Mouse (Mus musculus) thymus, adult 2 months (tissue): ENCODE data around the gene Med7. TPM values are rescaled to one million over a fixed set of nuclear protein-coding genes. Genes with fewer than 3 reads are reported as not detected.

Experiments used
- DNase-seq: peaks from one replicate; pipeline ENCODE4 v3.0.0; 2021
- H3K27ac ChIP-seq: fragments of 200-500 bp; 2 replicates; pipeline ENCODE4 v1.5.1; 2012; ENCODE audit warnings: low read length, control low read depth; ENCODE audit not compliant: control insufficient read depth, insufficient read depth
- H3K27me3 ChIP-seq: fragments of 200-500 bp; 2 replicates; pipeline ENCODE4 v1.6.1; 2012; ENCODE audit warnings: mild to moderate bottlenecking, low read length, moderate library complexity, mixed read lengths; ENCODE audit not compliant: control insufficient read depth, insufficient read depth
- H3K36me3 ChIP-seq: fragments of 200-500 bp; 2 replicates; pipeline ENCODE4 v1.6.1; 2012; ENCODE audit warnings: mild to moderate bottlenecking, low read length, moderate library complexity; ENCODE audit not compliant: control insufficient read depth, insufficient read depth
- H3K4me1 ChIP-seq: fragments of 200-500 bp; replicated peaks from 2 replicates; pipeline ENCODE4 v1.6.1; 2012; ENCODE audit warnings: low read length; ENCODE audit not compliant: control insufficient read depth, insufficient read depth
- H3K4me3 ChIP-seq: fragments of 200-500 bp; 2 replicates; pipeline ENCODE4 v1.5.1; 2012; ENCODE audit warnings: mild to moderate bottlenecking, low read length, control low read depth, moderate library complexity; ENCODE audit not compliant: control insufficient read depth, insufficient read depth
- CTCF ChIP-seq: fragments of 200-500 bp; IDR thresholded peaks from 2 replicates; pipeline ENCODE4 v1.5.1; 2012; ENCODE audit warnings: mild to moderate bottlenecking, control low read depth, low read length, moderate library complexity, borderline replicate concordance; ENCODE audit not compliant: control insufficient read depth, poor library complexity, insufficient read depth; ENCODE audit errors: extremely low read depth
- POLR2A ChIP-seq: fragments of 200-500 bp; IDR thresholded peaks from 2 replicates; pipeline ENCODE4 v1.6.1; 2012; ENCODE audit warnings: mild to moderate bottlenecking, low read length, control low read depth, moderate library complexity; ENCODE audit not compliant: control insufficient read depth, poor library complexity, insufficient read depth; ENCODE audit errors: extremely low read depth
- WGBS: fragments of 180-500 bp; shearing (Covaris S2); methylation state at CpG from one replicate; pipeline ENCODE4 v1.1.7; 2018; 5-methylcytosine and 5-hydroxymethylcytosine counted together
- polyA plus RNA-seq: library from polyadenylated mRNA; depleted of rRNA; stranded (reverse); fragments of >200 nt; gene quantifications from 2 replicates; pipeline ENCODE4 v1.2.3, GENCODE M21; 2012

Med7 gene
- polyA plus RNA-seq, 1 experiment, result 28.2 TPM

DNA sequence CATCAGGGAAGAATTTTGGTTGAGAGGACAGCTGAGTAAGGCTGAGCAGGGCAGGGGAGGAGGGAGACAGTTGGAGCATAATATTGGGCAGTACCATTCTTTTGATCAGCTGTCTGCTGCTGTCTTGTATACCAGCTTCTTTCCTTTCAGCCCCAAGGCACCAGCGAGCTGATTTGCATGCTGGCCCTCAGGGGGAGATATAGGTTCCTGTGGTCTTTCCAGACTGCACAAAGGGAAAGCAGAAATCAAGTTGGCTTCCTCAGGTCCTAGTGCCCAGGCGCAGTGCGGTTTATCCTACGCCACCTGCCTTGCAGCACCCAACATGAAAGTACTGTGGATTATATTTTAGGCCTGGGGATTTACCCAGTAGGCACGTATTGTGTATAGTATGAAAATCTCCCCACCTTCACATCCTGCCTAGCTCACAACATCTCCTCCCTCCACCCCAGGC is 37.8 kb upstream of the Med7 start:
- Histone ChIP-seq H3K27me3 (no peaks in the 10 kb centered on the region), H3K36me3 (no peaks in the 10 kb centered on the region), H3K4me1 (peaks cover 37% of the 10 kb centered on the region), H3K27ac (peak overlapping the region; percentile 67), H3K4me3 (0 out of 2 replicates have a peak overlapping the region, but pooled peaks have one; percentile 0)
- no peak for TF ChIP-seq CTCF
- TF ChIP-seq POLR2A, result no peak
- WGBS, result 2% methylated on average over 5 of the region's 5 CpGs
- DNase-seq, result peak; percentile 61

GRCm38 (mm10) chr11:46401555-46401954 is 35.2 kb upstream of the Med7 start:
- Histone ChIP-seq H3K27me3 (no peaks in the 10 kb centered on the region), H3K4me1 (peaks cover 36% of the 10 kb centered on the region), H3K27ac (no peak overlapping the region), H3K4me3 (no peak overlapping the region), H3K36me3 (no peaks in the 10 kb centered on the region)
- TF ChIP-seq POLR2A (no peak), CTCF (no peak)
- DNase-seq, result no peak
- 91% methylated on average over 12 of the region's 12 CpGs for WGBS

DNA sequence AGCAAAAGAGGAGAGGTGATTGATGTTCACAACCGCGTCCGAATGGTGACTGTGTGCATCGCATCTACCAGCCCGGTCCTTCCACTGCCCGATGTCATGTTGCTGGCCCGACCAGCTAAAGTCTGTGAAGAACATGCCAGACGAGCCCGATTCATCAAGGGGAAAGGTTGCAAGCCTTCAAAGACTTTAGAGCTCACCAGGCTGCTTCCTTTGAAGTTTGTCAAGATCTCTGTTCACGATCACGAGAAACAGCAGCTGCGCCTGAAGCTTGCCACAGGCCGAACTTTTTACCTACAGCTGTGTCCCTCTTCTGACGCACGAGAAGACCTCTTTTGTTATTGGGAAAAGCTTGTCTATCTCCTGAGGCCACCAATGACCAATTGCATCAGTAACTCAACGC is 31.7 kb upstream of the Med7 start:
- H3K27ac ChIP-seq, result peak overlapping the region; percentile 77
- H3K4me1 ChIP-seq, result peaks cover 35% of the 10 kb centered on the region
- WGBS, result 31% methylated on average over 16 of the region's 16 CpGs
- H3K4me3 ChIP-seq, result no peak overlapping the region
- TF ChIP-seq POLR2A (no peak), CTCF (no peak)
- H3K36me3 ChIP-seq, result no peaks in the 10 kb centered on the region
- DNase-seq, result peak; percentile 61
- no peaks in the 10 kb centered on the region for H3K27me3 ChIP-seq

DNA sequence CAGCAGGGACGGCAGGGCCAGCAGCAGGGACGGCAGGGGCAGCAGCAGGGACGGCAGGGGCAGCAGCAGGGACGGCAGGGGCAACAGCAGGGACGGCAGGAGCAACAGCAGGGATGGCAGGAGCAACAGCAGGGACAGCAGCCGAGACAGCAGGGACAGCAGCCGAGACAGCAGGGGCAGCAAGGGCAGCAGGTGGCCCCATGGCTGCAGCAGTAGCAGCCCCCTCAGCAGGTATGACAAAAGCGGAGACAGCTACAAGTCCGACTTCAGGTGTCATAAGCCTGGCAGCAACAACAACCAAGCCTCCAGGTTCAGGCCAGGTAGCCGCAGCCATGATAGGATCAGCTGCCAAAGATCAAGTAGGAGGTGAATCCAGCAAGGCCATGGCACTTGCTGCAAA is 30.0 kb upstream of the Med7 start:
- Histone ChIP-seq H3K4me1 (peaks cover 34% of the 10 kb centered on the region), H3K27ac (no peak overlapping the region), H3K27me3 (no peaks in the 10 kb centered on the region), H3K36me3 (no peaks in the 10 kb centered on the region), H3K4me3 (no peak overlapping the region)
- DNase-seq, result no peak
- 93% methylated on average over 10 of the region's 10 CpGs for WGBS
- no peak for TF ChIP-seq CTCF
- TF ChIP-seq POLR2A, result no peak

DNA sequence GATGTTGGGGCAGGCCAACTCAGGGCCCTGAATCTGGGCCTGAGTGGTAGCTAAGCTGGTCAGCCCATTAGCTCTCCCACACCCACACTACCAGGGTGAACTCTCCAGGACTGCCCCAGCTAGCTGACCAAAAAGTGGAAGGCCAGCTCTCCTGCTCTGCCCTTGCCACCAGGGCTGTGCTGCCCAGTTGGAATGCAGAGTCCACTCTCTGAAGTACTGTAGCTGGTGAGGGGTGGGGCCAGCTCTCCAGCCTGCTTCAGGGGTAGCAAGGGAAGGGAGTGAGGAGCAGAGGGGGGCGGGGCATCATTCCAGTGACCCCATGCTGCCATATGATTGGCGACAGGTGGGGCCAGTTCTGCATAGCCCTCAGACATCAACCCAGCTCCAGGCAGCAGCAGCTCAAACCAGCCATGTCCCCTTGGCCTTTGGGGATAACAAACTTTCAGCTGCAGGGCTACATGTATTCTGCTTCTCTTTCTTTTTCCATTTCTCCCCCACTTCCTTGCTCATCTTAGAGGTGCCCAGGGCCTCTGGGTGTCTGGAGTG is 26.6 kb upstream of the Med7 start:
- Histone ChIP-seq H3K27ac (no peak overlapping the region), H3K4me1 (peaks cover 17% of the 10 kb centered on the region), H3K36me3 (no peaks in the 10 kb centered on the region), H3K4me3 (no peak overlapping the region), H3K27me3 (no peaks in the 10 kb centered on the region)
- TF ChIP-seq POLR2A (no peak), CTCF (no peak)
- no peak for DNase-seq
- 92% methylated on average over 2 of the region's 2 CpGs for WGBS

- Histone ChIP-seq H3K36me3 (no peaks in the 10 kb centered on the region), H3K27me3 (no peaks in the 10 kb centered on the region), H3K4me3 (no peak overlapping the region), H3K4me1 (peaks cover 3% of the 10 kb centered on the region; the same call in 1 of the 2 replicates), H3K27ac (no peak overlapping the region)
- no peak for TF ChIP-seq POLR2A
- no peak for TF ChIP-seq CTCF
- WGBS, result 94% methylated on average over 1 of the region's 1 CpGs
- no peak for DNase-seq
Measured at GRCm38 (mm10) chr11:46418438-46418837, 18.3 kb upstream of the Med7 start.

- no peak for DNase-seq
- TF ChIP-seq CTCF (no peak), POLR2A (no peak)
- H3K4me1 ChIP-seq, result peaks cover 3% of the 10 kb centered on the region; the same call in 1 of the 2 replicates
- WGBS, result 93% methylated on average over 5 of the region's 5 CpGs
- H3K27ac ChIP-seq, result no peak overlapping the region
- H3K36me3 ChIP-seq, result no peaks in the 10 kb centered on the region
- H3K27me3 ChIP-seq, result no peaks in the 10 kb centered on the region
- H3K4me3 ChIP-seq, result no peak overlapping the region
Measured at GRCm38 (mm10) chr11:46418860-46419259, 17.9 kb upstream of the Med7 start.
